Mouse (Mus musculus) bone marrow macrophage, adult 2 months (primary cell): ENCODE results near the gene Nav2. TPM values are rescaled to one million over a fixed set of nuclear protein-coding genes. Genes with fewer than 3 reads are reported as not detected.

Experiments
- H3K27ac ChIP-seq: 2 replicates; pipeline ENCODE4 v1.5.1; 2012; ENCODE audit warnings: low read depth, low read length; ENCODE audit not compliant: insufficient read depth
- H3K4me1 ChIP-seq: 2 replicates; pipeline ENCODE4 v1.6.1; 2012; ENCODE audit warnings: low read length; ENCODE audit not compliant: control insufficient read depth, insufficient read depth
- H3K4me3 ChIP-seq: 2 replicates; pipeline ENCODE4 v1.5.1; 2012; ENCODE audit warnings: mild to moderate bottlenecking, low read length, moderate library complexity; ENCODE audit not compliant: insufficient read depth
- CTCF ChIP-seq: IDR thresholded peaks from 2 replicates; pipeline ENCODE4 v1.5.1; 2012; ENCODE audit warnings: low read depth, mild to moderate bottlenecking, low read length, moderate library complexity
- POLR2A ChIP-seq: IDR thresholded peaks from 2 replicates; pipeline ENCODE4 v1.6.1; 2012; ENCODE audit warnings: mild to moderate bottlenecking, low read depth, low read length, borderline replicate concordance
- polyA plus RNA-seq: library from polyadenylated mRNA; stranded (reverse); fragments of >200 nt; gene quantifications from 2 replicates; pipeline ENCODE4 v1.2.4, GENCODE M21; 2012; ENCODE audit not compliant: missing spikeins, insufficient read depth, insufficient read length

The Nav2 gene
- polyA plus RNA-seq, 1 experiment, result 22.2 TPM

DNA sequence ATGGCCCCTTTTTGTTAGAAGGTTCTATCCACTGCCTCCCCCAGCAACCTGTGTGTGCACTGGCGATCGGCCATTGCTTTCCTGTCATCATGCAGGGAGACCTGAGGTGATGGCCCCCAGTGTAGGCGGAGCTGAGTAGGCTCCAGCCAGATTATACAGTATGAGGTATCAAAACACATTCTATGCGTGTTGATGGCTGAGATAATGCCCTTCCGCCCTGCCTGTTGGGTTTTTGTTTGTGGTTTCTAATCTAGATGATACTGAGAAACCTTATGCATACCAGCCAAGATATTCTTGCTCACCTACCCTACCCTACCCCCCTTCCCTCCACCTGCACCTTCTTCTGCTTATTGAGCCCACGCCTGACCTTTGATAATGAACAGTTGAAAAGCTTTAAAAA lies 291.8 kb downstream of the Nav2 start:
- H3K4me3 ChIP-seq, result no peak overlapping the region
- TF ChIP-seq CTCF (no peak), POLR2A (no peak)
- H3K4me1 ChIP-seq, result no peaks in the 10 kb centered on the region
- H3K27ac ChIP-seq, result no peak overlapping the region

DNA sequence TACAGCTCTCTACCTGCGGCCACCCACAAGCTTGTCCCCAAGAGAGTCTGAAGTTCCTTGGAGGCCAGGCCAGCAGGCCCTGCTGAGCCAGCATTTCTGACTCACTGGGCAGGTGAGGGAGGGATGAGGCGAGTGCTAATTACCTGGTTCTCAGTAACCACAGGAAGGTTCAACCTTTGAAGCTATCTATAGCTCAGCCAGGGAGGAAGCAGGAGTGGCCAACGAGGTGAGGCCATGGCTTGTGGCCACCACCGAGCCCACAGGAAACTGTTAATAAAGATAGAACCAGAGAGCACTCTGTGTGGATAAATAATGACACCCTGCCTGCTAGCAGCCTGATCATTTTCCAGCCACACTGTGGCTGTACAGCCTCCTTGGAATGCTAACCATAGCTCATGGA lies 294.5 kb downstream of the Nav2 start:
- Histone ChIP-seq H3K4me1 (no peaks in the 10 kb centered on the region), H3K4me3 (no peak overlapping the region), H3K27ac (no peak overlapping the region)
- TF ChIP-seq POLR2A (no peak), CTCF (no peak)

- H3K4me3 ChIP-seq, result no peak overlapping the region
- H3K4me1 ChIP-seq, result peaks cover 6% of the 10 kb centered on the region
- H3K27ac ChIP-seq, result no peak overlapping the region
- TF ChIP-seq POLR2A (no peak), CTCF (no peak)
Measured at GRCm38 (mm10) chr7:49204856-49205255, 296.3 kb downstream of the Nav2 start.

- H3K4me1 ChIP-seq, result peaks cover 9% of the 10 kb centered on the region
- TF ChIP-seq POLR2A, result no peak
- TF ChIP-seq CTCF, result no peak
- no peak overlapping the region for H3K4me3 ChIP-seq
Measured at GRCm38 (mm10) chr7:49205551-49205950, 297.0 kb downstream of the Nav2 start.

DNA sequence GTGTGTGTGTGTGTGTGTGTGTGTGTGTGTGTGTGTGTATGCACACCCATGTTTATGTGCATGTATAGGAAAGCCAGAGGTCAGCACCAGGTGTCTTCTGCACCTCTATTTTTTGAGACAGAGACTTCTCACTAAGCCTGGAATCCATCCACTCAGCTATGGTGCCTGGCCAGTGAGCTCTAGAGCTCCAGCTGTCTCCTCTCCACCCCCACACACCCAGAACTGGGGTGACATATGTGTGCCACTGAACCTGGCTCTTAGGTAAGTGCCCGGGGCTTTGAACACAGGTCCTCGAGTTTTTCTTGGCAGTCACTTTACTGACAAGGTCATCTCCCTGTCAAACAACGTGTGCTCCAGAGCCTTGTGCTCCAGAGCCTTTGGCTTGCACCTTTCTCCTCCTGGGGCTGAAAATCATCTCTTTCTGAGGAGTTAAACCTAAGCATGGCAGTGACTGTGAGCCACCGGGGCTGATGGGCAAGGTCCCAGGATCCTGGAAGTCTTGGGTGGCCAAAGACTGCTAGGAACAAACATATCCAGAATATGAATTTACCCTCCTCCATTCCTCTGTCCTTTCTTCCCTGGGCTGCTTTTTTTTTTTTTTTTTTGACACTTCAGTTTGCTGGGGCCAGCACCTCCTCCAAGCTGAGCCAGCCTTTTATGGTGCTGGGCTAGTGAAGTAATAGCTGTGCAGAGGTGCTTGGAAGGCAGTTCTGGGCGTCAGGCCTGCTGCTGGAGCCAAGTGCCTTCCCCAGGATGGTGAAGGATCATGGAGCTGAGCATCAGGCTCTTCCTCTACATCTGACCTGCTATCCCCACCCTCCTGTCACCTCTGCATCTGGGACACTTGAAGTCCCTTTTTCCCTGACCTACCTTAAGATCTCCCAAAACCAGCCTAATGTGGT lies 298.5 kb downstream of the Nav2 start:
- Histone ChIP-seq H3K4me3 (no peak overlapping the region), H3K27ac (no peak overlapping the region), H3K4me1 (peaks cover 9% of the 10 kb centered on the region)
- TF ChIP-seq POLR2A (no peak), CTCF (no peak)

More at GRCm38 (mm10) chr7:49205551-49205950, 297.0 kb downstream of the Nav2 start:
- no peak overlapping the region for H3K27ac ChIP-seq

GRCm38 (mm10) chr7:49209526-49209925 lies 301.0 kb downstream of the Nav2 start:
- Histone ChIP-seq H3K4me1 (peaks cover 16% of the 10 kb centered on the region), H3K27ac (no peak overlapping the region), H3K4me3 (no peak overlapping the region)
- no peak for TF ChIP-seq CTCF
- no peak for TF ChIP-seq POLR2A

DNA sequence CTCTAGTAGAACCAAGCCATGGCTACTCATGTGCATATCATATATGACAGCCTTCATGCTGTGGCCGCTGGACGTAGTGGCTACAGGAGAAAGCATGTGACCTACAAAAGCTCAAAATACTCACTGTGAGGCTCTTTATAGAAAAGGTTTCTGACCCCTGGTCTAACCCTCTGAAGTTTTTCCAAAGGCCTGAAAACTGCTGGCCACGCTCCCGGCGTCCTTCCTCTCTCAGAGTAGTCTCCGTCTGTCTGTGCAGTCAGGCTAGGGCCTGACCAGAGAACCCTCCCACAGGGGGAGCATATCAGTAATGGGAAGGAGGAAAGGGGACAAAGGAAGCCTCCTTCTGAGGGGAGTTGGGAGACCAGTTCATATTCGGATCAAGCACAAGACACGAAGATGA lies 302.2 kb downstream of the Nav2 start:
- Histone ChIP-seq H3K4me3 (no peak overlapping the region), H3K27ac (no peak overlapping the region), H3K4me1 (peaks cover 16% of the 10 kb centered on the region)
- TF ChIP-seq POLR2A (no peak), CTCF (no peak)

- Histone ChIP-seq H3K4me3 (no peak overlapping the region), H3K27ac (no peak overlapping the region), H3K4me1 (peaks cover 16% of the 10 kb centered on the region)
- TF ChIP-seq POLR2A (no peak), CTCF (no peak)
Measured at GRCm38 (mm10) chr7:49213011-49213410, 304.5 kb downstream of the Nav2 start.

DNA sequence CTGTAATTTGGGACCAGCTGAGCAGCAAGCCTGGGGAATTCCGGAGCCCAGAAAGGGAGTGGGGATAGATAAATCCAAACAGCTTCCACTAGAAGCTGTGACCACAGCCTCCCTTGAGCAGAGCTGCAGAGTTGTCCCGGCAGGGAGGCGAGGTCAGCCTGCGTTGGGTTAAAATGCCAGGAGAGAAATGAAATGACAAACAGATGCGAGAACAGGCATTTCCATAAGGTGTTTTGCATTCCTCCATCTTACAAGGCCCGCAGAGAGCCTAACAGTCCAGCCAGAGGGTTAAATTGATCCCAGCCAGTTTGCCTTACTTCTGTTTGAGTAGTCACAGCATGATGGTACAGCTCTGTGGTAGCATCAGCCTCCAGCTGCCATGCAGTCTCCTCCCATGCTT lies 309.3 kb downstream of the Nav2 start:
- Histone ChIP-seq H3K4me3 (no peak overlapping the region), H3K27ac (no peak overlapping the region), H3K4me1 (peaks cover 5% of the 10 kb centered on the region)
- TF ChIP-seq CTCF (no peak), POLR2A (no peak)

GRCm38 (mm10) chr7:49225741-49226140 lies 317.2 kb downstream of the Nav2 start:
- Histone ChIP-seq H3K27ac (no peak overlapping the region), H3K4me3 (no peak overlapping the region), H3K4me1 (peaks cover 7% of the 10 kb centered on the region; the same call in 1 of the 2 replicates)
- no peak for TF ChIP-seq POLR2A
- TF ChIP-seq CTCF, result no peak
